Mouse (Mus musculus): ENCODE results near the gene Dapp1. TPM values are rescaled to one million over a fixed set of nuclear protein-coding genes. Genes with fewer than 3 reads are reported as not detected.
"Not testable (repeated sequence)": the region's sequence is repeated elsewhere in the genome, so short reads cannot be mapped to it uniquely, and the experiment has no call there.

The Dapp1 gene
- total RNA-seq, 2 experiments from 2014 or later, result 3.5 to 6.9 TPM

GRCm38 (mm10) chr3:137954256-137954916 is 27.0 kb downstream of the Dapp1 start:
- DNase-seq, result no peak

GRCm38 (mm10) chr3:137952914-137953880 is 28.1 kb downstream of the Dapp1 start:
- peak; percentile 31 to 35 for DNase-seq

- DNase-seq, result peak; percentile 67 to 73
These were observed 29.0 kb downstream of the Dapp1 start for GRCm38 (mm10) chr3:137952225-137952913.

DNA sequence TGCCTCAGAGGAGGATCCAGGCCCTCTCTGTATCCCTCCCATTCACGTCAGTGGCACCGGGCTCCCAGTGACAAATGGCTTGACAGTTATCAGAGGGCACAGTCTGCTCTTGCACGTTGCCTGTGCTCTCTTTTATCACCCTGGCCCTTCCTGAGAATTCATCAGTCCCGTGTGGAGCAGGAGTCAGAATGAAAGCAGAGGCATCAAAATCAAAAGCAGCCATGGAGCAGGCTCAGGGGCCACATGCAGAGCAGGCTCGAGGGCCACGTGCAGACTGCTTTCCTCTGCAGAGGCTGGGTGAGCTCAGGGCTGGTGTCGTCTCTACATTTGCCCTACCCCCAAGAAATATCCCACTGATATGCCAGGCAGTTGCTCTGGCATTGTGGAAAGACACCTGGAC is 29.5 kb downstream of the Dapp1 start:
- peak in 1 of 2 experiments; percentile 28 for DNase-seq

DNA sequence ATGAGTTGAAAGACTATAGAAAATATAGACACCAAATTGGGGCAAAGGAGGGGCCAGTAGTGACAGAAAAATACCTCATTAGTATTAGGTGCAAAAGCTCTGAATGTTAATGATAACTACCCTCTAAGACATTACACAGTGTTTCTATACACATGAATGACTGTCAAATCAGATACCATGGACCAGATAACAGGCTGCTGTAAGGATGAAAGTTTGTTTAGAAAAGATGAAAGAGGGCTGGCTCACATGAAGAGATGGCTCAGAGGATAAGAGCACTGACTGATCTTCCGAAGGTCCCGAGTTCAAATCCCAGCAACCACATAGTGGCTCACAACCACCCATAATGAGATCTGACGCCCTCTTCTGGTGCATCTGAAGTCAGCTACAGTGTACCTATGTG is 30.0 kb downstream of the Dapp1 start:
- DNase-seq, result not testable (repeated sequence)

DNA sequence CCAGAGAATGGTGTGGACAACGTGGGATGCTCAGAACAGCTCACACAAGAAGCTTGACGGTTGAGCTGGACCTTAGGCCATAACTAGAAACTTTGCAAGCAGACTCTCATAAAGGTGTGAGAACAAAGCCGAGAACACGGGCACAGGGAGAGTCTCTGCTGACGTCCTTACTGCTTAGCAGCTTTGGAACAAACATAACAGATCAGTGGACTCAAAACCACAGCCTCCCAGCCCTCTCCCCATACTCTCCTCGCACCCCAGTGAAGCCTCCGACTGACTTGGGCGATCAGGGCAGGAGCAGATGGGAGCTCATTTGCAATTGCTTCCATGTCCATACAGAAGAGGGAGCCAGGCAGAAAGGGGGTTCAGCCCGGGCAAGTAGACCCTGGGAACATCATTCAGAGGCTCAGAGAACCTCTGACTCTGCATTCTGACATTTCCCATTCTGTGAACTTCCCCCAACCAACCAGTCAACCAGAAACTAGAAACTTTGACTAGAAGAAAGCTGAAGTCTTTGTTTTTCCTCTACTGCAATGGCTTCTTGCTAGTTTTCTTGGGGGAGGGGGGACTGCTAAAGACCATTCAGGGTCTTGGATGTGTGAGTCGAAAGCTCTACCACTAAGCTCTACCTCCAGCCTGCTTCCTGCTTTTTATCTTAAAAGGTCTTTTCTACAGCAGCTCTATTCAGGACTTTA is 31.0 kb downstream of the Dapp1 start:
- no peak for DNase-seq

GRCm38 (mm10) chr3:137947525-137947924 is 33.8 kb downstream of the Dapp1 start:
- no peak for DNase-seq

DNA sequence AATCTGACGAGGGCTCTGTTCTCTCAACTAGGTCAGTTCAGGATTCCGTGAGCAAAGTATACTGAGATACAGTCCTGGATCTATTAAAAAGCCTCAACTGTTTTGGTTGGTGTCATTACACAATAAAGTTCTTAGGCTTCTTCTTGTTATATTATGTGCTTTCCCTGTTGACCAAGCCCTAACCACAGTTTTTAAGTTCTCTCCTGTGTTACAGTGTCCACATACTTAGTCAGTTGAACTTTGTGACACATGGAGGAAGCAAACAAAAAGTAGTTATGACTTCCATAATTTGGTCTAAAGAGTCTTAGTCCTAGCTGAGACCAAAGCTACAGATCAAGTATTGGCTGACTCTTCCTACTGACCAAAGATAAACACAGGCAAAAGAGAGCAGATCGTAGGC is 34.5 kb downstream of the Dapp1 start:
- no peak for DNase-seq

DNA sequence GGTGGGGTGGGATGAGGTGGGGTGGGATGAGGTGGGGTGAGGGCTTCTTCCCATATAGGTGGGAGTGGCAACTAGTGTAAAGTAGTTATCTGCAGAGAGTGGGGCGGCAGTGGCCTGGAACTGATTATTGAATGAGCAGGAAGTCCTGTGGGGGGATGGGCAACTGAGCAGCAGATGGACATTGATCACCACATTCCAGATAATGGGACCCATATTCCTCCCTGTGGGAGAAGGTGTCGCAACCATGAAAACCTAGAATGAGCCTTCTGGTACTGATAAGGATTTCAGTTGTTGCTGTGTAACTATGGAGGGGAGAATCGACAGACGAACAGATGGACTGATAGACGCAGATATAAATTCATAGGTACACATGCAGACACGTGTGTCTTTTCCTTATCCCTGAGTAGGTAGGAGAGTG is 37.6 kb downstream of the Dapp1 start:
- DNase-seq, result no peak

- DNase-seq, result no peak
These were observed 39.2 kb downstream of the Dapp1 start for GRCm38 (mm10) chr3:137942098-137942622.

DNA sequence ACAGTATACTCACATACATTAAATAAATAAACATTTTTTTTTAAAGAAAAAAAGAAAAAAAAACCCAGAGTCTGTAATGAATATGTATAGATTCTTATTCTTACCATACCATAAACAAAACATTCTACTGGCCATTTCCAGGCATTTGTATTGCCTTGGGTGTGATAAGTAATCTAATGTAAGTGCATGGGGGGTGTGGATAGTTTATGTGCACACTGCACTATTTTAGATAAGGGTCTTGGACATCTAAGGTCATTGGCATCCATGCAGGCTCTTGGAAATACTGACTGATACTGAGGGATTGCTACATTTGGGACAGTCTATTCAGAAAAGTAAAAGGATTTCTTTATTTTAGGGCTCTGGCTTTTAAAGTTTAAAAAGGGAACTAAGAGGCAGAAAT is 39.8 kb downstream of the Dapp1 start:
- no peak for DNase-seq

GRCm38 (mm10) chr3:137940757-137941156 is 40.6 kb downstream of the Dapp1 start:
- DNase-seq, result peak; percentile 64 to 72

GRCm38 (mm10) chr3:137938608-137939007 is 42.7 kb downstream of the Dapp1 start:
- DNase-seq, result peak; percentile 70 to 83

GRCm38 (mm10) chr3:137936541-137936940 is 44.8 kb downstream of the Dapp1 start:
- no peak for DNase-seq

- no peak for DNase-seq
These were observed 45.5 kb downstream of the Dapp1 start for GRCm38 (mm10) chr3:137935570-137936525.

DNA sequence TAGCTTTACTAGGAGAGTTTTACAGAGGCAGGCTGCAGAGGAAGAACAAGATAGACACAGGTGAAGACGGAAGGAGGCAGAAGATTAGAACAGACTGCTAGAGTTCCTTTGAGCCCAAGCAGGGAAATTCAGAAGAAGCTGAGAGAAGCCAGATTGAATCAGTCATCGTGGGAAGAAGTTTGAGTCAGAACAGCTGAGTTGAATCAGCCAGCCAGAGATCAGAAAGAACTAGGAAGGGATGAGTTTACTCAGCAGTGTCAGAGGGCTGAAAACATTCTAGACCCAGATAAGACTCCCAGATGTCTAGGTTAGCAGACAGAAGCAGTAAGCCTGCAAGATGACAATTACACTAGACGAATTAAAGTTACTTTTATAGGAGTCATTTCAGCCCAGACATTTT is 47.4 kb downstream of the Dapp1 start:
- no peak for DNase-seq

DNA sequence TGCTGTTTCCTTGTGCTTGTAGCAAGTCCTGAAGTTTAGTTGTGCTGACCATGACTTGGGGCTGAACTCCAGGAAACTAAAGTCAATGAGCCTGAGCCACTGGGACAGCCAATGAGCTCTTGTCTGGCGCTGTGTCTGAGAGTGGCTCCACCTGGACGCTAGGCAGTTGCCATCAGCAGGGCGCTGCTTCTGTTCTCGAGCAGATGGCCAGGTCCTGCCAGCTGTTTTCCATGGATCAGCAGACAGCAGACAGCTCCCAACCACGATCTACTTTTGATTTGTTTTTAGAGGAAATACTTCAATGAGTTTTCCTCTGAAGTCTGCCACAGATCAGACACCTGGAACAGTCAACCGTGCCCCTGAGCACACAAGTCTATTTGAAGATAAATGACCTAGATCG is 48.6 kb downstream of the Dapp1 start:
- DNase-seq, result no peak

GRCm38 (mm10) chr3:137929940-137930339 is 51.4 kb downstream of the Dapp1 start:
- DNase-seq, result no peak

DNA sequence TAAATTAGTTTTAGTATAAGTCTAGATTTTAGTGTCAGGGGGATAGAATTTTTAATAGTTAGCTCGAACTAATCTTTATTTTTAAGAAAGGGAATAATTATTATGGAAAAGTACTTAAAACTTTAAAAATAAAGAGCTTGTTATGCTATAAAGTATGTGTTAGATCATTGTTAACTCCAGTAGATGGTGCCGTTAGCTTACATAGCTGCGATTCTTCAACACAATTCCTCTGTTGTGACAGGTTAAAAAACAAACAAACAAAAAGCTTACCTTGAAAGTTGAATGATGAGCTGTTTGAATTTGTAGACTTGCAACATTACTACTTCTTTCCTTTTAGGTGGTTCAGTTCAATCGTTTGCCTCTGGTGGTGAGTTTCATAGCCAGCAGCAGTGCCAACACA is 54.3 kb downstream of the Dapp1 start:
- DNase-seq, result no peak

DNA sequence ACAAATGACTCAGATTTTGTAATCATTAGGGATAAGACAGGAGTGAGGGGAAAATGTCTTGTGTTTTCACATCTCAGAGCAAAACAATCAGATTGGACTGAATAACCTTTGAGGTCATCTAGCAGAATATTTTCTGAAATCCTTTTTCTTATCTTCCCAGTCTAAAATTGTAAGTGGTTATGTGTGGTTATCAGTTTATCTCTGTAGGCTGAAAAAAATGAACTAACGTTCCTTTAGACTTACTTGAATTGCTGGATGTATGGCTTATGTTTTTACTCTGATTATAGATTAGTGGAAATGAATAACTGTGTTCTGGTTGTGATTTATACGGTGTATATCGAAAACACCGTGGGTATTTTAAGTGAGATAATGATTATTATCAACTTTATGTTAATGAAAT is 60.8 kb downstream of the Dapp1 start:
- DNase-seq, result no peak

- no peak for DNase-seq
These were observed 61.9 kb downstream of the Dapp1 start for GRCm38 (mm10) chr3:137919398-137919797.

Measured in adrenal gland, postnatal 36 days (tissue).